Mouse (Mus musculus): Measurements from ENCODE around the gene Angel2. TPM values are rescaled to one million over a fixed set of nuclear protein-coding genes. Genes with fewer than 3 reads are reported as not detected.
A peak's percentile ranks its signal among the peaks of the same experiment; 100 is the strongest.

The Angel2 gene
- polyA plus RNA-seq, 1 experiment from 2014 or later = 51.5 TPM

DNA sequence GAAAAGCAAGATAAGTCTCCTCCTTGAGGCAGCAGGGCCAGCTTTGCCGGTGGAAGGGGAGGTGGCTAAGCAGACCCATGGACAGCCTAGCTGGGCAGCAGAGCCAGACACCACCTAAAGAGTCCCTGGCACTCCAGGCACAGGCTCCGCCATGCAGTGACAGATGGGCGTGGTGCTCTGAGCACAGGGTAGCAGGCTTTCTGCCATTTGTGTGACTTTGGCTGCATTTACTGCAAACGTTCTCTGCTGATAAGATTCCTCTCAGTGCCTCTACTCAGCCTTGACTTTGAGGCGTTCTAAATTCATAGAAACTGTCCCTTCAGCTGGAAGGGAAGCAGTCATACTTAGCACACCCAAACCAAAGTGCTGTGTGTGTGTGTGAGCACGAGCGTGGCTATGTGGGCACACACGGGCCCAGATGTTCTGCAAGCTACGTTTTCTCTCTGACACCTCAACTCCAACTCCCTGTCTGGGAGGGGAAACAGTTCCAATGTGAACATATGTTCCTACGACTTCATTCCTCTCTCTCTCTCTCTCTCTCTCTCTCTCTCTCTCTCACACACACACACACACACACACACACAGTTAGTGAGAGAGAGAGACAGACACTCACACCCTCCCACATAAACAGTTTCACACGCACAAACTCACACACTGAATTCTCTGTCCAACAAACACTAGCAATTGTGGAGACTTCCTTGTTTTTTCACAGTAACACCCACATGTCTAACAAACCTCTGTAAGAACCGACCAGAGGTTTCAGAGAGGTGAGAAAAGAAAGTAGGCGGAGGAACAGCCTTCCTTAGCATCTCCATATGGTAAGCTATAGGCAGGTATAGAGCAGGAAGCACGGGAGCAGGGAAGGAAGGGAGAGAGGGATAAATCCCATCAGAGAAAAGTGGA is 47.0 kb downstream of the Angel2 start:
- whole genome bisulfite sequencing = 85% methylated on average over 14 of the region's 14 CpGs
- Histone ChIP-seq H3K27me3 (no peaks in the 10 kb centered on the region), H3K4me3 (no peak overlapping the region), H3K9ac (no peak overlapping the region), H3K36me3 (peaks cover 89% of the 10 kb centered on the region), H3K4me1 (peaks cover 22% of the 10 kb centered on the region), H3K9me3 (no peaks in the 10 kb centered on the region), H3K27ac (no peak overlapping the region), H3K4me2 (no peak overlapping the region)
- ATAC-seq (ENCODE audit: insufficient number of reproducible peaks, insufficient read depth, low FRiP score, low TSS enrichment, low read depth) = no peak

GRCm38 (mm10) chr1:190972612-190973192 is 47.8 kb downstream of the Angel2 start:
- Histone ChIP-seq H3K4me3 (no peak overlapping the region), H3K4me2 (no peak overlapping the region), H3K36me3 (peaks cover 83% of the 10 kb centered on the region), H3K9ac (no peak overlapping the region), H3K27me3 (no peaks in the 10 kb centered on the region), H3K9me3 (no peaks in the 10 kb centered on the region), H3K27ac (0 out of 2 replicates have a peak overlapping the region, but pooled peaks have one; percentile 11), H3K4me1 (peaks cover 30% of the 10 kb centered on the region)
- 76% methylated on average over 7 of the region's 7 CpGs for WGBS
- ATAC-seq (ENCODE audit: insufficient number of reproducible peaks, insufficient read depth, low FRiP score, low TSS enrichment, low read depth) = no peak

GRCm38 (mm10) chr1:190974191-190974590 is 49.3 kb downstream of the Angel2 start:
- Histone ChIP-seq H3K27me3 (no peaks in the 10 kb centered on the region), H3K9ac (no peak overlapping the region), H3K27ac (no peak overlapping the region), H3K4me2 (no peak overlapping the region), H3K9me3 (no peaks in the 10 kb centered on the region), H3K4me1 (peaks cover 32% of the 10 kb centered on the region), H3K4me3 (no peak overlapping the region), H3K36me3 (peaks cover 70% of the 10 kb centered on the region)
- ATAC-seq (ENCODE audit: insufficient number of reproducible peaks, insufficient read depth, low FRiP score, low TSS enrichment, low read depth) = no peak
- WGBS = 87% methylated on average over 8 of the region's 8 CpGs

DNA sequence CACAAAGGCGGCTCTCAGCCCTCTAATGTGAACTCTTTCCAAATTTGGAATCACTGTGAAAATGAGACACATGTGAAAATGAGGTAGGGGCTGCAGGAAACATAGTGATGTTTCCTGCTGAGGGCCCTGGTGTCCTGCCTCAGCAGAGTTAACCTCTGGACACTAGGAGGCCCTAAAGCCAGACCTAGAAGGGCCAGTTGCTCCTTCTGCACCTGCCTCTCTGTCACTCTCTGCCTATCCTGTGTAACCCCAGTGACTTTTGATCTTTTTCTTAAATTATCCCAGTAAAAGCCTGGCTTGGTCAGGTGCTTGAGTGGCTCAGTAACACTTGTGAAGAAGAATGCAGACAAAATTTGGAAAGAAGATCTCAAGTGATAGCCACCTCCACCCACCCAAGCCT is 49.9 kb downstream of the Angel2 start:
- peaks cover 63% of the 10 kb centered on the region for H3K36me3 ChIP-seq
- H3K4me3 ChIP-seq = no peak overlapping the region
- ATAC-seq (ENCODE audit: insufficient number of reproducible peaks, insufficient read depth, low FRiP score, low TSS enrichment, low read depth) = no peak
- H3K9ac ChIP-seq = no peak overlapping the region
- WGBS = 68% methylated on average over 1 of the region's 1 CpGs
- H3K4me1 ChIP-seq = peaks cover 32% of the 10 kb centered on the region
- H3K27ac ChIP-seq = no peak overlapping the region
- H3K4me2 ChIP-seq = no peak overlapping the region
- H3K27me3 ChIP-seq = no peaks in the 10 kb centered on the region
- no peaks in the 10 kb centered on the region for H3K9me3 ChIP-seq

- no peaks in the 10 kb centered on the region for H3K9me3 ChIP-seq
- peak overlapping the region; percentile 94 for H3K9ac ChIP-seq
- no peaks in the 10 kb centered on the region for H3K27me3 ChIP-seq
- H3K36me3 ChIP-seq = peaks cover 41% of the 10 kb centered on the region
- H3K4me2 ChIP-seq = peak overlapping the region; percentile 89
- 33% methylated on average over 11 of the region's 11 CpGs for WGBS
- H3K4me3 ChIP-seq = peak overlapping the region; percentile 73
- no peak overlapping the region for H3K27ac ChIP-seq
- no peak for ATAC-seq (ENCODE audit: insufficient number of reproducible peaks, insufficient read depth, low FRiP score, low TSS enrichment, low read depth)
- H3K4me1 ChIP-seq = peaks cover 32% of the 10 kb centered on the region
Observed at GRCm38 (mm10) chr1:190976887-190977573, 52.1 kb downstream of the Angel2 start.

DNA sequence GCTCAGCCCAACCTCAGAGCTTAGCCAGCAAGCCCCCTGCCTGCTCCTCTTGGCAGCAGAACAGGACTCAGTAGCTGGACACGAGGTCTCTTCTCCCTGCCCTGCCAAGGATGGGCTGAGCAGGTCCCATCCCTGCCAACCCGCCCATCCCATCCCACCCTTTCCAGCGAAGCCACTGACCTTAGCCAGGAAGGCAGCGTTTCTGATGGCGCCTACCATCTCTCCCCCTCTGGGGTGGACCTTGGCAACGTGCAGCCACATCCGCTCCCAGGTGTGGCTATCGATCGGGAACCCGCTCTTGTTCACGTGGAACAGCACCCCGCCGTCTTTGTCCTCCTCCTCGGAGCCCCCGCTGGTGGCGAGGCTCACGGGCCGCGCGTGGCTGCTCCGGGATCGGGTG is 53.1 kb downstream of the Angel2 start:
- peak overlapping the region; percentile 94 for H3K9ac ChIP-seq
- no peaks in the 10 kb centered on the region for H3K27me3 ChIP-seq
- 0% methylated on average over 22 of the region's 22 CpGs for WGBS
- peaks cover 32% of the 10 kb centered on the region for H3K36me3 ChIP-seq
- no peaks in the 10 kb centered on the region for H3K9me3 ChIP-seq
- H3K4me2 ChIP-seq = peak overlapping the region; percentile 89
- H3K27ac ChIP-seq = peak overlapping the region; percentile 97
- ATAC-seq (ENCODE audit: insufficient number of reproducible peaks, insufficient read depth, low FRiP score, low TSS enrichment, low read depth) = no peak
- H3K4me3 ChIP-seq = peak overlapping the region; percentile 73
- peaks cover 32% of the 10 kb centered on the region for H3K4me1 ChIP-seq

GRCm38 (mm10) chr1:190978511-190979073 is 53.7 kb downstream of the Angel2 start:
- Histone ChIP-seq H3K36me3 (peaks cover 26% of the 10 kb centered on the region), H3K9ac (peak overlapping the region; percentile 94), H3K27ac (peak overlapping the region; percentile 97), H3K4me1 (peaks cover 32% of the 10 kb centered on the region), H3K4me2 (peak overlapping the region; percentile 89), H3K9me3 (no peaks in the 10 kb centered on the region), H3K4me3 (peak overlapping the region; percentile 73), H3K27me3 (no peaks in the 10 kb centered on the region)
- WGBS = under 1% methylated on average over 46 of the region's 46 CpGs
- ATAC-seq (ENCODE audit: insufficient number of reproducible peaks, insufficient read depth, low FRiP score, low TSS enrichment, low read depth) = peak; percentile 74

DNA sequence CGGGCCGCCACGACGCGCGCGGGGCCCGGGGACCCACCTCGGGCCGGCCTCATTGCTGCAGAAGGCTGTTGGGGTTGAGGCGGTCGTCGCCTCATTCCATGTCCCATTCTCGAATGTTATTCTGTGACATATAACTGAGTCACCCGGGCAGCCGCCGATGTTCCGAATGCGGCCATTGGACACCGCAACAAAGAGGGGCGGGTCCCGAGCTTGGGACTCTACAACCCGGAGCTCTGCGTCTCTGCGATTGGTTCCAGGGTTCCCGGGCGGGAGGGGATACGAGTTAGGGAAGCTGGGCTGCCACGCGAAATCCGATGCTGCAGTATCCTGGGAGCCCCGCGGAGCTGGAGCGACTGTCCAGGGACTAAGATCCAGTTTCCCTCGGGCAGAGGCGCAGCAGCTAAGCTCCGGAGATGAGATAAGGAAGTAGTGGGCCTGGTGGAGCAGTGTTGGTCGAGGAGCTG is 54.2 kb downstream of the Angel2 start, which contains the start of gene Vash2:
Vash2 (minus strand) TSS at position 197 of the 464 bp plus-strand sequence.
- peaks cover 32% of the 10 kb centered on the region for H3K4me1 ChIP-seq
- peak within 1 kb of the TSS; percentile 94 for H3K9ac ChIP-seq
- H3K27ac ChIP-seq = peak within 1 kb of the TSS; percentile 97
- H3K4me3 ChIP-seq = peak within 1 kb of the TSS; percentile 73
- WGBS = 0% methylated on average over 38 of the region's 38 CpGs
- H3K4me2 ChIP-seq = peak within 1 kb of the TSS; percentile 89
- H3K9me3 ChIP-seq = no peaks in the 10 kb centered on the region
- no peaks in the 10 kb centered on the region for H3K27me3 ChIP-seq
- H3K36me3 ChIP-seq = peaks cover 20% of the 10 kb centered on the region
- peak; percentile 96 for ATAC-seq (ENCODE audit: insufficient number of reproducible peaks, insufficient read depth, low FRiP score, low TSS enrichment, low read depth)

DNA sequence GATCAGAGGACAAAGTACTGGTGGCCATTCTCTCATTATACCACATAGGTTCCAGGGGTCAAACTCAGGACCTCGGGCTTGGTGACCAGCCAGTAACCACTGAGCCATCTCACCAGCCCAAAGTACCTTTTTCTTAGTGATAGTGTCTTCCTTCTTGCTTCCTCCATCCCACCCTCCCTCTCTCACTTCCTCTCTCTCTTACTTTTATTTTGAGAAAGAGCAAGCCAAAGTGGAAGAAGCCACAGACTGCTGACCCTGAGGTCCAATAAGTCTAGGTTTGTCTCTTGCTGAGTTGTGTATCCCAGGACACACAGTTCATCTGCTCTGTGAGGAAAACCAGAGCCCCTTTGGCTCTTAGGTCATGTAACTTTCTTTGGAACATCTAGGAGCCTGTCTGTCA is 55.6 kb downstream of the Angel2 start:
- Histone ChIP-seq H3K4me3 (no peak overlapping the region), H3K27ac (no peak overlapping the region), H3K9me3 (no peaks in the 10 kb centered on the region), H3K36me3 (peaks cover 8% of the 10 kb centered on the region; the same call in 1 of the 2 replicates), H3K4me2 (peak overlapping the region; percentile 89; the same call in 1 of the 2 replicates), H3K27me3 (no peaks in the 10 kb centered on the region), H3K4me1 (peaks cover 22% of the 10 kb centered on the region), H3K9ac (no peak overlapping the region)
- WGBS = 83% methylated on average over 1 of the region's 1 CpGs
- no peak for ATAC-seq (ENCODE audit: insufficient number of reproducible peaks, insufficient read depth, low FRiP score, low TSS enrichment, low read depth)

DNA sequence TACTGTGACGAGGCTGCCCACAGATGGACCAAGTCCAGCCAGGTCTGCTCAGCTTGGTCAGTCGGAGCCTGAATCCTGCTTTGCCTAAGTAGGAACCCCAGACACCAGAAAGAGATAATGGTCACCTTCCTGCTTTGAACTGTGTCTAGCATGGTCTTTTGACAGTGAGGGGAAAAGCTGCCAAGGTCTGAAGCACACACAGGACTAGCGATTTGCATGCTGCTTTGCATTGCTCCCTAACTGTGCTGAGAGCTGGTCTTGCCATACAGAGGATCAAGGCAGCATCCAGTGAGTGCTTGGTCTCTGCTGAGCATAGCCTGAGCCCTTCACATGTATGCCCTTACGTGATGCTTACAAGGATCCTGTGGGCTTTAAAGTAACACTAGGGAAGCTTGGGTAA is 56.5 kb downstream of the Angel2 start:
- WGBS = 78% methylated on average over 4 of the region's 4 CpGs
- Histone ChIP-seq H3K4me2 (no peak overlapping the region), H3K4me3 (no peak overlapping the region), H3K27ac (no peak overlapping the region), H3K36me3 (no peaks in the 10 kb centered on the region), H3K9me3 (no peaks in the 10 kb centered on the region), H3K27me3 (no peaks in the 10 kb centered on the region), H3K9ac (no peak overlapping the region), H3K4me1 (peaks cover 15% of the 10 kb centered on the region)
- no peak for ATAC-seq (ENCODE audit: insufficient number of reproducible peaks, insufficient read depth, low FRiP score, low TSS enrichment, low read depth)

- H3K27me3 ChIP-seq = no peaks in the 10 kb centered on the region
- H3K36me3 ChIP-seq = no peaks in the 10 kb centered on the region
- no peak overlapping the region for H3K9ac ChIP-seq
- no peak overlapping the region for H3K27ac ChIP-seq
- no peak overlapping the region for H3K4me2 ChIP-seq
- H3K9me3 ChIP-seq = no peaks in the 10 kb centered on the region
- WGBS = 79% methylated on average over 9 of the region's 9 CpGs
- H3K4me3 ChIP-seq = no peak overlapping the region
- no peak for ATAC-seq (ENCODE audit: insufficient number of reproducible peaks, insufficient read depth, low FRiP score, low TSS enrichment, low read depth)
- no peaks in the 10 kb centered on the region for H3K4me1 ChIP-seq
Observed at GRCm38 (mm10) chr1:190989437-190990082, 64.6 kb downstream of the Angel2 start.
